Mouse (Mus musculus): ENCODE measurements at regions not wholly inside any gene's neighbourhood (a gene's known extent, or its start where the extent isn't known, plus 50 kb on each side); places are given as distances from the start of the nearest gene placed in this dataset.

DNA sequence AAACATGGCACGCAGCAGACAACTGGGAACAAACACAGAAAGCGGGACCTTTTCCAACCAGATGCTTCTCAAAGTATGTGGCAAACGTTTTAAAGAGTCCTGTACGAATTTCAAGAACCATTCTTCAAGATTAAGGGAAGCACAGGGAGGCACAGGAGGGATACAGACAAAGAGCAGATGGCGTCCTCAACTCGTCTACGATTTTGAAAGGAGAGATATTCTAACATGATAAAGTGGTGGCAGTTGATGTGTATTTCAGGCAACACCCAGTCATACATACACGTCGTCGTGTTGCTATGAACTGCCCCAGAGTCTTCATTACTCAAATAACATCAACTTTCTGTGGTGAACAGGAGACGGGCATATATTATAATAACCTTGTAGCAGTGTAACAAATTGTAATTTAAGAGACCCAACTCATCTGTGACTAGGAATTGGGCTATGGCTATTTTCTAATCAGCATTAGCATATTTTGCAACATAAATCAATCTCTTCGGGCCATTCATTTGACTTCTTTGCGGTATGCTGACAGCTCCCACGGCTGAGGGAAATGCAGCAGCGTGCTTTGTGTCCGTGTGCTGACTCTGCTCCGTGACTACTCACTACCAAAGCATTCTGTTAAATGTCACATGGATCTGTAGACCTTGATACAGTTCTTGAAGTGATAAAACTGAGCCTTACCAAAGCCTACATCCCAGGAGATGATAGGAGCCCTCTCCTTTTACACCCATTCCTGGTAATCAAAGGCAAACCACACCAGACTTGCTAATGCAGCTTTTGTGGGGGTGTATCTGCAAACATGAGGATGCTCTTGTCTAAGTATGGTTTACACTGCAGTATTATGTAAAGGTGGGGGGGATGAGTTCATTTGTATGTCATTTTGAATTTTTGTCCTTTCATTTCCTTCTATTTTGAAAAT is 144.0 kb upstream of the Adamts3 start:
- no peak for DNase-seq

DNA sequence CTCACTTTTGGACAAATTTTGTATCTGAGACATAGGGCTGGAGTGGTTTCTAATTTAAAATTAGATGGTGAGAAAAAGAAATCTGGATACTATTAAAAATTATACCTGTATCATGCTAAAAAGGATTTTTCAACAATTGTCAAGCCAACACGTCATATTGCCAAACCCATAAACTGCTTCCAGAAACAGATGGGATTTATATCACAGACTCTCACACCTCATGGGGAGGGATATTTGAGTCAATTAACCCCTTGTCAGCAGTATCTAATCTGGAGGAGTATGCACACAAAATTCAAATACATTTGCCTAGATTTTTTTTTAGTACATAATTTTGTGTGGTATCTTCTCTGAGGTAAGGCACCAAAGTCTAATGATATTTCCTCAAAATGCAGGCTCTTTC is 138.3 kb upstream of the Adamts3 start:
- DNase-seq, result no peak

DNA sequence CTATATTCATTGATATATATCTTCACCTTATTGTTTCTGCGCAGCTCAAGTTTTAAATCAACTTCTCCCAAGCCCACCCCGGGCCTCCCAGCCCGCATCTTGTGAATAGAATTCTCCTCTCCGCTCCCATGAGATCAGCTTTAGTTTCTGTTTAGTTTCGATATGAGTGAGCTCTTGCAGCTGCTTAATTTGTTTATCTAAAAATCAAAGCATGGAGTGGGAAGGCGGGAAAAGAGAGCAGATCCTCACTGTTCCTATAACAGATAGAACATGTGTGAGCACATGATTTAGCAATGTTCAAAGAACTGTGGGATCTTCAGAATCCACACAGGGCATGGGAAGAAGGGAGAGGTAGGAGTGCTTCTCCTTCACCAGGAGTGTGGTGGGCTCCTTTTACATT is 117.6 kb upstream of the Adamts3 start:
- DNase-seq, result no peak

- no peak for DNase-seq
Measured at GRCm38 (mm10) chr5:89991568-89991967, 108.4 kb upstream of the Adamts3 start.

GRCm38 (mm10) chr5:89981627-89982026 is 98.5 kb upstream of the Adamts3 start:
- DNase-seq, result no peak

DNA sequence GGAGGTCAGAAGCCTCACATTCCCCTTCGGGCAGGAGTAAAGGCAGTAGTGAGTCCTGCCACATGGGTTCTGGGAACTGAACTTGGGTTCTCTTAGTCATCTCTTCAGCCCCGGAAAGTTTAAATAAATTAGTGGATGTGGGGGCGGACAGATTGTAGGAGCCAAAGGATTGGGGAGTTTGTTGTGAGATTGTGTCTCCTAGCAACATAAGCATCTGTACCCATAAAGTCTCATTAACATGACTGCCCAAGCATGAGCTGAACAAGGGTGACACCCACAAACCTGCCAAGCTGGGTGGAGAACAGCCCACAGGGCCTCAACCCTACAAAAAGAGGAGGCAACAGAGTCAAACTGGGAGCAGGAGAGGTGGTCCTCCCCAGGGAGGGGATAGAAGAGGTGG is 97.1 kb upstream of the Adamts3 start:
- DNase-seq, result no peak

- DNase-seq, result no peak
Measured at GRCm38 (mm10) chr5:89952611-89953010, 69.5 kb upstream of the Adamts3 start.

- DNase-seq, result no peak
Measured at GRCm38 (mm10) chr5:89945660-89945925, 62.5 kb upstream of the Adamts3 start.

- DNase-seq, result no peak
Measured at GRCm38 (mm10) chr5:89944855-89945659, 61.9 kb upstream of the Adamts3 start.

DNA sequence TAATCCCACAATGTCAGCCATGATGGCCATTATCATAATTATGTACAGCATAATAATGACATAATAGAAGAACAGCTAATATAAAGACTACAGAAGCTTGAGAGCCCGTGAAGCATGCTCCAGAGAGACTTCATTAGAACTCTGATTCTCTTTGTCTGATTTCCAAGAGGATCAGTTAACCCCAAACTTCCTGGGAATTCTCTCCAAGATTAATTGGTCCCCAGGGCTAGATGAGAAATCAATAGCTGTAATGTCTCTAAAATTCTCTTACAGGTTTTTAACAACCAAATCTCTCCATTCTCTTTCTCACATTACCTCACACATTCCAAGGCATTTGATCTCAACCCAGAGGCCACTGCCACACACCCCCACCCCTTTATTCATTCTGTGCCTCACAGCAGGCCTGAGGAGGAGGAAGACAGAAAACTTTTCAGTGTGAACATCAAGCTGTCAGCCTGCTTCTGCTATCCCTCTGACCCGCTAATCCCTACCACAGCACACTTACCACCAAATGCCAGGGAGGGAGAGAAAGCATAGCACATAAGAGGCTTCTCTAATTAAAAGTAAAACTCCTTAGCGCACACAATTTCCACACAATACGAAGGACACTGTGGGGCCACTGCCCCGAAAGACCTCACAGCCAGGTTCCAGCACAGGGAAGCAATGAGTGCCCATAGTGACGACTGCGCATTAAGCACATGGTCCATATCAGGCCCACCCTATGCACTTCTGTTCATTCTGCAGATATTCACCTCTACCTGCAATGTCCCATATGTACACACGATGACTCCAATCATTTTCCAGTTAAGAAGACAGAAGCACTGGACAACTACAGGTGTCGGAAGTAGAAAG is 60.4 kb upstream of the Adamts3 start:
- DNase-seq, result no peak

GRCm38 (mm10) chr5:89942244-89942643 is 59.1 kb upstream of the Adamts3 start:
- DNase-seq, result no peak

DNA sequence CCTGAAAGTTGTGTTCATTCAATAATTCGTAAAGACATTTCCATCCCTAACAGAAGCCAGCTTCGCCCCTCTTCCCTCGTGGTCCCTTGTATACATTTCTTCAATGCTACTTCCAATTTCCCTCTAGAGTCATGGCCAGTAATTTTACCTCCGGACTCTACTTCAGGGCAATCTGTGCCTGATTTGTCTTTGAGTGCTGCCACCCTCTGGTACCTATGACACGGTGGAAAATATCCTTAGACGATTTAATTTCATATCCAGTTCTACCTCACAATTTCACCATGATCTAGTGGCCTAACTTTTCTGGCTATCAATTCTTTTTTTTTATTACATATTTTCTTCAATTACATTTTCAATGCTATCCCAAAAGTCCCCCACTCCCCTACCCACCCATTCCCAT is 49.9 kb upstream of the Adamts3 start:
- no peak for DNase-seq

Measured in kidney, postnatal 14 days (tissue).